Mouse (Mus musculus) spleen, adult 18-20 months (tissue): ENCODE results near the gene Mtg1.
"Not testable (repeated sequence)": the region's sequence is repeated elsewhere in the genome, so short reads cannot be mapped to it uniquely, and the experiment has no call there.

Source experiments
- DNase-seq, 2 experiments: peaks; one replicate each; pipeline ENCODE4 v3.0.0; 2022; ENCODE audit warnings: mixed read lengths in 2 of 2

The Mtg1 gene

DNA sequence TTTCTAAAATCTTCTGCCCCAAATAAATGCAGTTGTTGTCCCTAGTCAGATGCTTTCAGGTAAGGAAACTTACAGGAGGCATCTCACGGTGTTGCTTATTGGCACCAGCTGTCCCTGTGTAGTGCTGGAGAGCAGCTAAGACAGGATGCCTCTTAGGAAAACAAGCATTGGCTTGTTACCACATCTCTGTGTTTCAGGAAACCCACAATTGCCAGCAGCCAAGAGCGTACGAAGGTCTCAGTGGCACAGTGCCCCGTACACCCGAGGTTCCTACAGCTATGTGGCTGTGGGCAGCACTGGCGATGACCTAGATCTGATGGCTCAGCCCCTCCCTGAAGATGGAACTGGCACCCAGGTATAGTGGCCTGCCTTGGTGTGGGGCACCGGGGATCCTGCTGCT, 5.2 kb upstream of the Mtg1 start:
- DNase-seq, result not testable (repeated sequence)

DNA sequence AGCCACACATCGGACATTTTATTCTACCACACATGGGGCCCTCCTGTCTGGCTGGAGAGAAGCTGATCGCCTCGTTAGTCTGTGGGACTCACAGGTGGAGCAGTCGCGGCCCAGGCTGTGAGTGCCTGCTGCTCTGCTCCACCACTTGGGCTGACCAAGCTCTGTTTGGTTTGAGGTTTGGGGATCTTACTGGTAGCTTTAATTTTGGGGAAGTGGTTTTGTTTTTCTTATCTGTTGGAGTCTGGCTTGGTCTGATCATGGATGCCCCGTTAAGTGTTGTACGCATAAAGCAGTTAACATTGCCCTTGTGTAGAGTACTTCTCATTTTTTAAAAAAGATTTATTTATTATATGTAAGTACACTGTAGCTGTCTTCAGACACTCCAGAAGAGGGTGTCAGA, 3.3 kb upstream of the Mtg1 start:
- DNase-seq, result not testable (repeated sequence)

DNA sequence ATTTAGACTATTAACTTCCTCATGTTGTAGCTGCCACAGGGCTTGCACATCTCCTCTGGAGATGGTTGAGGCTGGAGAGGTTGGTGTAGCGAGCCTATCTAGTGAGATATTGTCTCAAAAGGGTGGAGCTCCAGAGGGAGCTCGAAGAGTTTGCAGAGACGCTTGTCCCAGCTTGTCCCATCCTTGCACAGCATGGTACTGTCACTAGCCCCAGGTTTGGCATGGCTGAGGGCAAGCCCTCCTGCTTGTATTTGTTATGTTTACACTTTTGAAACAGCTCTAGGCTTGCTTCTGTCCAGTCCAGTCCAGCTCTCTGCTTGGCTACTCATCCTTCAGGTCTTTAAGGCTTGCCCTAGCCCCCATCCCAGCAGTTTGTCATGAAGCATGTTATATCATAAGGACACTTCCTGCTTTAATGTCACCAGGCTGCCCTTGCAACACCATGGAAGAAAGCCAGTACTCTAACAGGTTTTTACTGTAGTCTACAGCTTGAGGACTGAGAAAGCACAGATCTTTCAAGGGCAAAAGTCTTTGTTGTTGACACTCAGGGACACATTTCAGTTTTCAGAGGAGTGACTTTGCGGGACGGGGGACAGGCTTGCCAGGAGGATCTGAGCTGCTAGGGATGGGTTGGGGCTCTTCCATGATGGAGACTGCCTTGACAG, 2.1 kb upstream of the Mtg1 start:
- no peak for DNase-seq

DNA sequence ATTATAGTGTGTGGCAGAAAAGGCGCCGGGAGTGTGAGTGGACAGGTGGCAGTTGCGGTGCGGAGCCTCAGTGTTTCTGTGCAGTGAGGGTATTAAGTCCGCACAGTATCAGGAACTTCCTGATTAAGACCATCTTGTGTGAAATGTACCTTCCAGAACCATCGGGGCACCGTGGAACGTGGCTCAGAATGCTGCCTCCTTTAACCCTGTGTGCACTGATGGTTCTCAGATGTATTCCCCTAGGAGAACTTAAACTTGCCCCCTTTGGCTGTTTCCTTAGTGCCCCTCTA, 602 bp downstream of the Mtg1 start:
- no peak for DNase-seq

DNA sequence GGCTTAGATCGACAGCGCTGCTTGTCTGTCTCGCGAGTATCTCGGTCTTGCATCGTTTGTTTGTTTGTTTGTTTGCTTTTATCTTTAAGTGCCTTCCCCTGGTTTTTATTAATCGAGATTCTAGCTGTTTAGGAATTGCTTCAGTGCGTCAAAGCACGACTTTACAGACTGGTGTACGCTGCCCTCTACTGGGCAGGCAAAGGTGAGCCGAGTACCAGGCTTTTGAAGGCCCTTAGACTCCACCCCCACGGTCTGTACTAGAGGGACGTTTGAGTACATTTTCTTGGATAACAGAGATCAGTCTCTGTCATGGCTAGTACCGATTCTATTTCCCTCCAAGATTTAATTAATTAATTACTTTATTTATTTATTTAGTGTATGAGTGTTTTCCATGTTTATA, 4.0 kb downstream of the Mtg1 start:
- peak; percentile 42 to 66 for DNase-seq

DNA sequence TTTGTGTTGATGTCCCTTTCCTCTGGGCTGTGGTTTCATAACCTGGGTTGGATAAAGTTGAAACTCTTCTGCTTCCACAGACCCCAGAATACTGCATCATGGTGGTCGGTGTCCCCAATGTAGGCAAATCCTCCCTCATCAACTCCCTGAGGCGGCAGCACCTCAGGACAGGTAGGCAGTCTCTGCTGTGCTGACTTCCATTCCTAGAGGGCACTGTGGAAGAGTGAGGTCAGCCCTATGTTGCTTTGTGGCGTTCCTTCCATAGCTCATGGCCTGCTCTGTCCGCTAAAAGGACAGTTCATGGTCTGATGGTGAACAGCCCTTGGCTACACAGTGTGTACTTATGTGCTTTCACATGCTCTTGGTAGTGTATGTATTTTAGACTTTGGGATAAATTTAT, 7.2 kb downstream of the Mtg1 start:
- no peak for DNase-seq

DNA sequence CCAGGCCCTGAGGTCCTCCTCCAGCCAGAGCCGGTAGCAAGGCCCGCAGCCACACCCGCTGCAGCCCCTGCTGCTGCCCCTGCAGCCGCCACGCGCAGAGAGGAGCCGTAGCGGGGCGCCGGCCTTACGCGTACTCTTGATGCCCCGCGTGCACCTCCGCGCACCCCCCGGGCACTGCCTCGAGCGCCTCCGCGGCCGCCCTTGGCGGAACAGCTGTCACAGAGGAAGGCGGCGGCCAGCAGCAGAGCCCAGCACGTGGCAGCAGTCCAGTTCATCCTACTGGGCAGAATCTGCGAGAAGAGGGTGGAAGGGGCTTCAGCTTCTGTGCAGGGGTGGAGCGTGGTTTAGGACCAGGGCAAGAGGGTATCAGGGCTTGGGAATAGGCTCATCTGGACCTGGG, 16.0 kb downstream of the Mtg1 start:
- DNase-seq, result no peak

DNA sequence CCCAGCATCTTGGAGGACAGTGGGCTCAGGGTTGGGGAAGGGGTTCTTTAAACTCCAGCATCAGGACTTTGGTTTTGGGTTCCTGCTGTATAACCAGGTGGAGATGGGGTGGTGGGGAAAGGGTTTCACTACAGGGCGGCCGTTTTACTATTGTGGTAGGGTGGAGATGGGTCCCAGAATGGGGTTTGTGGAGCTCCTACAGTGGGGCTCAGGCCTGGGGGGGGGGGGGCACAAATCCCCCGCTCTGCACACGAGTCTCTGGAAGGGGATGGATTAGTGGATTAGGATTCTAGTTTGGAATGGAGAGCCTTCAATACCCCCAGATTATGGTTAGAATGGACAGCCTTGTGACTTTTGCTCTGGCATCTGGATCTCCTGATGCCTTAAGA, 16.5 kb downstream of the Mtg1 start:
- DNase-seq, result no peak

DNA sequence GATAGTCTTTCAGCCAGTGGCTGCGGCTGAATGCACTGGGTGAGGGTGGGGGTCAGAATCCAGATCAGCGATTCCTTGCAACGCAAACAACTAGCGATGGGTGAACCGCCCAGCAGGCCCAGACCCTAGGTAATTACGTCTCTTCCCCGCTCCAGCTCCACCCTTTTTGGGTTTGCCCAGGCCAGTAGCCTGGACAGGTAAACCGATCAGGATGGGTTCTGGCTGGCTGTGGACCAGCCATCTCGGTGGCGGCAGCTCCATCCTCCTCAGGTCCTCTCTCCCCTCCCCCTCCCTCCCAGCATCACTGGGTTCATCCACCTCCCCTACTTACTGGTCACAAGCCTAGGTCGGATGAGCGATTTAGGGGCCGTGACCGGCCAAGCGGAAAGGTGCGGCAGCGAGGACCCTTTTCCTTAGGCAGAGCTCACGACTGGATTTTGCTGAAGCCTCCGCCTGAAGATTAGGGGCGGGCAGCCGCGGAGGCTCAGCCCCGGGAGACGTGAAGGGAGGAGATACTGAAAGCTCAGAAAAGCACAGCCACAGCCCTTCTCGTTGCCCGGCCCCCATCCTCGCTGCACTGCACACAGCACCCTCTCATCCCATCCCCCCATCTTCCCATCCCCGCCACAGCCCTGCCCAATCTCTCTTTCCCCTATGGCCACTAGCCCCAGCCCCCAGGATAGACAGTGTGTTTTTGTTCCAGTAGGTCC, 17.0 kb downstream of the Mtg1 start, which contains the start of gene Sprn:
Sprn (minus strand) TSS at position 660 of the 710 bp plus-strand sequence.
- no peak for DNase-seq

DNA sequence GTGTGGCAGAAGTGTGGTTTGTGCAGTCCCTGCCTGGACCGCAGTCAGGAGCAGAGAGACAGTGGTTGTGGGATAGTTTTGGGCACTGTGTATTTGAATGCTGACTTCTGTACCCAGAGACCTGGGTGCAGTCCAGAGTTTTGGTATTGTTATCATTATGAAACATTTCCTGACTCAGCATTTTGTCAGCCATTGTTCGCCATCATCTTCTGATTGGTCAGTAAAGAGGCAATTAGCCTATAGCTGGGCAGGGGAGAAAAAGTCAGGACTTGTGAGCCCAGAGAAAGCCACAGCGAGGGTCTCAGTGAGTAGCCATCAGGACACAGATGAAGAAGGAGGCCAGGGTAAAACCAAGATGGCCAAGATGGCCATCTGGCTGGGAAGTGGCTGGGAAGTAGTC, 23.0 kb downstream of the Mtg1 start:
- DNase-seq, result no peak

DNA sequence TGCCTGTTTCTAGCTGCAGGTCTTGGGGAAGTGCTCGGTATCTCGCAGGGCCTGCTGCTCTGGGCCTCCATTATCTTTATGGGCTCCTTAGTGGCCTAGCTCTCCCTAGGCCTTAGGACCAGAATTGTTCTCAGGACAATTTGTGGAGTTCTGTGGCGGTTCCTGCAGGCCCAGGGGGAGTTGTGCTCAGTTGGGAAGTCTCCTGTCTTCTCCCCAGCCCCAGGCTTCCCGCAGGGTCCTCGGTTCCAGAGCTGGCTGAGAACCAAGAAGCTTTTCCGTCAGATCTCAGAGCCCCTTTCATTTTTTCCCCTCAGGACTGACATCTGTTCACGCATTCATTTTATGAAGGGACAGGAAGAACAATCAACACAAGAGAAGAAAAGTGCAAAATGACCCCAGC, 27.3 kb downstream of the Mtg1 start, which contains the start of gene Olfr522:
Olfr522 (minus strand) TSS at position 101 of the 400 bp plus-strand sequence.
- no peak for DNase-seq

DNA sequence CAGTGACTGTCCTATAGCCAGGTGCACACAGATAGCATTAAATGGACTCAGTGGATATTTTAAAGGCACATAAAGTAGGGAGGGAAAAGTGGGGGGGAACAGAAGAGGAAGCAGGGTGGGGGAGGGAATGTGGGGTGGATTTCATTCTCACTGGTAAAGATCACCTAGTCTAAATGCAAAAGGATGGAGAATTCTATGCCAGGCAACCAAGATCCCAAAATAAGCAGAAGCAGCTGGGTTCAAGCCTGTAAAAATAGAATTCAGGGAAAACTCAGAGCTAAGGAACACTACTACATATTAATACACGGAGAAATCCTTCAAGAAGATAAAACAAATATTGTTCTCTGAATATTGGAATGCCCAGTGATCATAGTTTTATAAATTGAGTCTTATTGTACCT, 30.6 kb downstream of the Mtg1 start:
- DNase-seq, result no peak

DNA sequence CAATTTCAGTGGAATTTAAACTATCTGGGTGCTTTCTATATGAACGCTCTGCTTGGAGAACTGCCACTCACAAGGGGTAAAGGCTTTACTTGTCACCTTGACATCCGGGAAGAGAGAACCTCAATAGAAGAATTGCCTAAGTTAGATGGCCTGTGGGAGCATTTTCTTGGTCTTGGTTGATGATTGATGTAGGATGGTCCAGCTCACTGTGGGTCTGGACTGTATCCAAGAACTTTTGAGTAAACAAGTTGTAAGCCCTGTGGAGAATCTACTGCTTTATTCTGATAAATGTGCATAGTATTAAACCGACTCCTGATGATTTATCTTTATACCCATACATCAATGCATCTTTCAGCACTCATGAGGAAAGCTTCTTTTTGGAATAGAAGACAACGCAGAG, 32.0 kb downstream of the Mtg1 start:
- DNase-seq, result no peak

DNA sequence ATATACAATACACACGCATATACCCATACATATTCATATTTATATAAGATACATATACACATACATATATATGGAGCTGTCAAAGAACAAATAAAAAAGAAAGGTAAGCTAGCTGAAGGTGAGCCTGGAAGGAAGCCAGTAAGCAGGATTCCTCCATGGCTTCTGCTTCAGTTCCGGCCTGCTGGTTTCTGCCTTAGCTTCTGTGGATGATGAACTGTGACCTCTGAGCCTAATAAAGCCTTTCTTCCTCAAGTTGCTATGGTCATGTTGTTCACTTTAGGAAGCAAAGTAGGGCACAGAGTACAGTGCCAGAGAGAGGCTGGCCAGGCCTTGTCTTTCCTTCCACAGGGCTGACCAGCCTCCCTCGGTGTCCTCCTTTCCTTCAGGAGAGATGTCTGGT, 33.5 kb downstream of the Mtg1 start:
- DNase-seq, result no peak

DNA sequence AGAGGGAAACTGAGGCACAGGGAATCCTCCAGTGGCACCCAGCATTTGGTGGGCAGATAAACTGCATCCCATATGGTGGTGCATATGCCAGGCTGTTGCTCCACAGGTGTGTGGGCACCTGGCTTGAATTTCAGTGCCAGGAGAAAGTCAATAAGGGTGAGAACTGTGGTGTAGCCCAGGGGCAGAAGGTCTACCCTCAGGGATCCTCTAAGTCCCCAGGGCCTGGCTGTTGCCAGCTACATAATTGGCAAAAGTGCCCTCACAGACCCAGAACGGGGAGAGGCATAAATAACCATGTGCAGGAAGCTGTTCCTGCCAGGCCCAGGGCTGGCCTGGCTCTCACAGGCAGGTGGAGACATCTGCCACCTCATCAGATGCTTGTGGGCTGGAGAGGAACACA, 35.6 kb downstream of the Mtg1 start, which contains the start of gene Olfr523:
Olfr523 (plus strand) TSS at position 282 of the 400 bp plus-strand sequence.
- DNase-seq, result no peak

DNA sequence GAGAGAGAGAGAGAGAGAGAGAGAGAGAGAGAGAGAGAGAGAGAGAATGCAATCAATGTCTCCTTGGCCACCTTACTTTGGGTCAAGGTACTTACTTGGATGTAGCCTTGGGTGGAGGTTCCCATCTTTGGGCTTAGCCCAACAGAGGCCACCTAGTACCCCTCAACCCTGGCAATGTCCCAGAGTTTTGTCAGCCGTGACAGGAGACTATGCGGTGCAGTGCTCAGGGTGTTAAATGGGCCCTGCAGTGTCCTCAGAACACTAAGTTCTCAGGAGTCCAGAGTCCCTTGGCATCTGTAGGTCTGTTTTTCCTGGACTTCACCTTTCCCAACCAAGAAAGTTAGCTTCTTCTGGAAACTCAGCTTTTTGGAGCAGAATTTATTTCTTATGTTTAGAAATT, 41.8 kb downstream of the Mtg1 start:
- no peak for DNase-seq

DNA sequence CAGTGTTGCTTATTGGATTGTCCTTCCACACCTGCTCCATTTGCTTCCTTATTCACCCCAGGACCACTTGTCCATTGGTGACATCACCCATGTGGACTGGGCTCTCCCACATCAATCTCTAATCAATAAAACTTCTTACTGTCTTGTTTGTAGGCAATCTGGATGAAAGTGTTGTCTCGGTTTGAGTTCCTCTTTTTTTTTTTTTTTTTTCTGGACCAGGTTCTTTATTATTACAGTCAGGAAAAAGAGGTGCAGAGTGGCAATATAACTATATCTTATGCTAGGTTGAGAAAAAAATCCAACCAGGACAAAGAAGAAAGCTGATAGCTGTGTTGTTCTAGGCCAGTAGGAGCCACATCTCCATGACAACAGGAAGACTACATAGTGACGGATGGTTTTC, 43.3 kb downstream of the Mtg1 start:
- no peak for DNase-seq

DNA sequence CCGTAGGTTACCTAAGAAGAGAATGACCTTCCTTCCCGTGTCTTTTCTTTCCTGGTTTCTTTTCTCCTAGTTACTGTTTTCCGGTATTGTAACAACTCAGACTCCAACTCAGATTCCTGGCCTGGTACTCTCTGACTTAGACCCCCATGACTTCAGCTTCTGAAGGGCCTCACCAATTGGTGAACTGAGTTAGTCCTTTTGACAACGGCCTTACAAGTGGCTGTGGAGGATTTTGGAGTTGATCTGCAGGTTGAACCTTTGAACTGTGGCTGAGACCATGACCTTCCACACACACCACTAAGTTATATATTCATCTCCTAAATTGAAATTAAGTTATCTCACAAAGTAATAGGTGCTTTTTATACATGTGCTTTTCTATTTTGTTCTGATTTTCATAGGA, 46.8 kb downstream of the Mtg1 start:
- no peak for DNase-seq

DNA sequence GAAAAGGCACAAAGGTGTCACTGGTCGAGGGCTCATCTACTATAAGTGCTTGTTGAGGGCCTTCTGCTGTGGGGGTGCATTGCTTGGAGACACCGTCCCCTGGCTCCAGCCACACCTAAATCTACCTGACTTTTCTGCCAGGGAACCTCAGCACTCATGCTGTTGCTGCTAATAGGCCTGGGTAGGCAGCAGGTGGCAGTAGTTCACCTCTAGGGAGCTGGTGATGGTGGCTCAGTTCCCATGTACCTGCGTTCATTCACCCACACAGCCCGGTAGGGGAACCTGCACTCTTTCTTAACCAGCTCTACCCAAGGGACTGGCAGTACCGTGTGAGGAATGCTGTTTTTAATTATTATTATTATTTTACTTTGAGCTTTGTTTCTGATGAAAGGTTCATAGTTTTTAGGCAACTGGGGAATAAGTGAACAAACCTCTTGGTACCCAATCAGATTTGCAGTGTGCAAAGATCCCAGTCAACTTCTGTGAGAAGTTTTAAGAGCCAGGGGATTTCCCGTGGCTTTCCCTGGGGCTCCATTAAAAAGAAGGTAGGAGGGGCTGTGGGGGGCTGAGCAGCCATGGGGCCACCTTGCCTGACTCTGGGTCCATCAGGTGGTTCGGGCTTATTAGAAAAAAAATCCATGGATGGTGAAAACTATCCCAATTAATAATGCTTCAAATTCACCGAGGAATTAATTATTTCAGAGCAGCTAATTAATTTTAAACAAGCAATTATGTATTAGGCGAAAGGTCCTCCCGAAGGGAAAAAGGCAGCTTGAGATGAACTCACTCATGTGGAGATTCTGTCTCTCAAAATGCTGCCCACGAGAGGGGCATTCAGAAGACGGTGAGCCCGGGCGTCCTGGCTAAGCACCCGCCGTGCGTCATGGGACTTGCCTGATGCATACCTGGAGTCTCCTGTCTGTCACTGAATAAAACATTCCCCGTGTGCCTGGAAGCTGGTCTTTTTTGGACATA, 49.6 kb downstream of the Mtg1 start:
- DNase-seq, result no peak

DNA sequence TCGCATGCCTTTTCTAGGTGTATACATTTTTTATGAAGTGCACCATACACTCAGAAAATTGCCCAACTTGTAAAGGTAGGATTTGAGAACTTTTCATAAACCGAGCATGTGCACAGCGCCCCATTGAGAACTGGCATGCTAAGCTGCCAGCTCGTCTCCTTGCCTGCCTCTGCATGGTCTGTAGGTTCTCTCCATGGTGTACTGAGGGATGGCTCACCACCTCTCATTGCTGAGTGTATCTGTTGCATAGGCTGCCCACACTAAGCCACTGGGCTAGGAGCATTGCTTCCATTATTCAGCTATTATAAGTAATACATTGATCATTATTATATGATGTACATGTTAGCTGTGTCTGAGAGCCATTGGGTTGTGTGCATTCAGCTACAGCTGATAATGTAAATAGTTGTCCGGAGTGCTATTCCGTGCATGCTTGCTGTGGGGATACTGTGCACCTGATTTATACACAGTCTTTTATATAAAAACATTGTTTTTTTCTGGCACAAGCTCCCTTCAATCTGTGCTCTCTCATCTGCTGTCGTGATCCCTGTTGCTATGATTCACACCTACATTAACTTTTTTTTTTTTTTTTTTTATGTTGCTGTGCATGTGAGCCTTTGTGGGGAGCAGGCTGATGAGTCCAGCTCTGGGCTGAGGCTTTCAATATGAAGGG, 50.5 kb downstream of the Mtg1 start:
- no peak for DNase-seq

DNA sequence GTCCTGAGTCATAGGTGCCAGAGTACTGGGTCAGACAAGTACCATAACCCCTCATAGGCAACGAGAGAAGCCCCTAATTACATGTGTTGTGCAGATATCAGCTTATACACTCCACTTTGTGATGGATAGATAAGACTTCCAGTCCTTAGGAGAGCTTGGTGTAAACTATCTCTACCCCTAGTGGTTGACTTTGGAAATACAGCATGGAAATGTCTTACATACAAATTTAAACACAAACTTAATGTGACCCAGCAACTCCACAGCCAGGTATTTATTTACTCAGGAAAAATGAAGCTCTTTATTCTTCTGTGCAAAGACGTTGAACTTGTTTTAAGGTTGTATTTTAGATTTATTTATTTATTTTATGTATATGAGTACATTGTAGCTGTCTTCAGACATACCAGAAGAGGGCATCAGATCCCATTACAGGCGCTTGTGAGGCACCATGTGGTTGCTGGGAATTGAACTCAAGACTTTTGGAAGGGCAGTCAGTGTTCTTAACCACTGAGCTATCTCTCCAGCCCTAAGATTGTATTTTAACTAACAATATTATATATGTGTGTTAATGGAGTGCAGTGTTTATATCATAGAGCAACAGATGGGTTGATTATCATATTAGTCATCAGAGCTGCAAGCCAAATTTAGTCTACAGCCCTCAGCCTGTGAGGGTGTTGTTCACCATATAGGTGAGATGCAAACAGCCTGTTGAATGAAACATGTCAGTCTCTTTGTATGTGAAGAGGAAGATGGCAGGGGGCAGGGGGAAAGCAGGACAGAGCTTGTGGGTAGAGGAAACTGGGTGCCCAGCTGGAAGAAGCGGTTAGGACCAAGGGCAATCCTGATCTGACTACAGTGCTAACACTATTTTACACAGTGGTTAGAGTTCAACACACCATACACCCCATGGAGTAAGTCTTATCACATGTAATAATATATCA, 51.3 kb downstream of the Mtg1 start:
- no peak for DNase-seq

DNA sequence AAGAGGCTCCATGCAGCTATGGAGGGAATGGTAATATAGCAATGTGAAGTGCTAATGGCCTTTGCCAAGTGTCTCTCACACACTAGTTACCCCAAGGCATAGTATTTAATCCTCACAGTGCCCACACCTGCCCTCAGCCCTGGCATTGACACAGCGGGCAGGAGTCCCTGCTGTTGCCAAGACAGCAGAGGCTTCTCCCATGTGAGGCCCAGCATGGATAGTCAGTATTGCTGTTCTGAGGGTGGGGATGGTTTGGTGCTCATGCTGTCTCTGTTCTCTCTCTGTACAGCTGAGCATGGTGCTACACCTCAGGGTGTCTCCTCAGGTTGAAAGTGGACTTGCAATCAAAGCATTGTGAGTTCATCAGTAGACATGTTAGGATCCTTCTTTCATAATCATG, 53.1 kb downstream of the Mtg1 start:
- DNase-seq, result no peak
